Mouse (Mus musculus): Measurements from ENCODE around the gene Gm20708.

GRCm38 (mm10) chr11:117769683-117770047 is 39.8 kb upstream of the Gm20708 start:
- TF ChIP-seq CTCF (IDR thresholded peaks at IDR 0.05; ENCODE audit: insufficient read depth, low read length) (no peak), POLR2A (IDR thresholded peaks at IDR 0.05; ENCODE audit: borderline replicate concordance, extremely low read depth, low read depth, low read length) (no peak)

Data from lung, adult 2 months (tissue).